Mouse (Mus musculus): ENCODE data around the gene Btbd9.

DNA sequence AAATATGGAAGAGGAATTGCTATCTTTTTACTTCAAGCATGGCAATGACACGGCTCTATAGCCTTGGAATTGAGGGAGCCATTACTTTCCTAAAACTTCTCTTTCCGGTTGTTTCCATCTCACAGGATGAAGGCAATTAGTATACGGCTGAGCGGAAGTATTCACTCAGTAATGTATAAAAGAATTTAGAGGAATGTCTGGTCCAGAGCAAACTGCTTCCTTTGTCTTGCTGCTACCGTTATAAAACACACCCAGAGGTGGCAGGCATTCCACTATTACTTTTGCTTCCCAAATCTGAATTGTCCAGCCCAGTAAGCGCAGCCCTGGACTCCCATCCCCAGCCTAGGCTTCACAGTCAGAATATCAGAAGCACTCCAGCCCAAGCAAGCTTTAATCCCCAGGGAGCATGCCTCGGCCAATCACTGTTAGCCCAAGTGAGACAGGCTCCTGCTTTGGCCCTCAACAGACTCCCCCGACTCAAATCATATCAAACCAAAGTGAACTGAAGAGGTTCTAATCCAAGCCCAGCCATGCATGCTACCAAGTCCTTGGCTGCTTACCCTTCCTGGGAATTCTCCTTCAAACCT lies 31.7 kb upstream of the Btbd9 start:
- TF ChIP-seq CTCF (IDR thresholded peaks at IDR 0.05 in 2 of 3, conservative IDR thresholded peaks at IDR 0.05 in 1 of 3; ENCODE audit: control insufficient read depth in 1 of 3, insufficient read depth in 1 of 3, low read depth in 2 of 3, low read length in 3 of 3, poor library complexity in 1 of 3, severe bottlenecking in 1 of 3): no peak
- TF ChIP-seq MAX (IDR thresholded peaks at IDR 0.05; ENCODE audit: low read length): no peak
- TF ChIP-seq POLR2A (IDR thresholded peaks at IDR 0.05; ENCODE audit: control insufficient read depth in 1 of 2, insufficient read depth in 1 of 2, low read depth in 1 of 2, low read length in 2 of 2, poor library complexity in 1 of 2): no peak
- TF ChIP-seq GATA1 (IDR thresholded peaks at IDR 0.05; ENCODE audit: low read depth, low read length): no peak
- TF ChIP-seq ELF1 (IDR thresholded peaks at IDR 0.05; ENCODE audit: low read depth, low read length): no peak

Data from MEL (cell line).